Mouse (Mus musculus): ENCODE results near the gene Osbpl7. TPM values are rescaled to one million over a fixed set of nuclear protein-coding genes. Genes with fewer than 3 reads are reported as not detected.
A peak's percentile ranks its signal among the peaks of the same experiment; 100 is the strongest.

Osbpl7 gene
- polyA plus RNA-seq, 1 experiment from 2014 or later = 7.8 TPM

GRCm38 (mm10) chr11:97084821-97085505 lies 34.5 kb downstream of the Osbpl7 start:
- WGBS = 89% methylated on average over 15 of the region's 15 CpGs
- DNase-seq = no peak
- Histone ChIP-seq H3K27ac (replicated peaks; ENCODE audit: low read depth, low read length) (no peak overlapping the region), H3K4me2 (ENCODE audit: low read length) (no peak overlapping the region), H3K27me3 (ENCODE audit: control insufficient read depth, insufficient read depth, low read length) (no peaks in the 10 kb centered on the region), H3K4me1 (ENCODE audit: control insufficient read depth, insufficient read depth, low read length) (0 out of 2 replicates have a peak, but pooled peaks cover 3% of the 10 kb centered on the region), H3K9me3 (ENCODE audit: control insufficient read depth, low read length) (0 out of 2 replicates have a peak, but pooled peaks cover 5% of the 10 kb centered on the region), H3K9ac (replicated peaks; ENCODE audit: low read length) (no peak overlapping the region), H3K36me3 (ENCODE audit: control insufficient read depth, insufficient read depth, low read length) (no peaks in the 10 kb centered on the region), H3K4me3 (replicated peaks; ENCODE audit: low read depth, low read length) (no peak overlapping the region)
- ATAC-seq (ENCODE audit: low FRiP score, low TSS enrichment) = no peak

- H3K4me1 ChIP-seq (ENCODE audit: control insufficient read depth, insufficient read depth, low read length) = 0 out of 2 replicates have a peak, but pooled peaks cover 3% of the 10 kb centered on the region
- 0 out of 2 replicates have a peak, but pooled peaks cover 5% of the 10 kb centered on the region for H3K9me3 ChIP-seq (ENCODE audit: control insufficient read depth, low read length)
- ATAC-seq (ENCODE audit: low FRiP score, low TSS enrichment) = no peak
- WGBS = 73% methylated on average over 6 of the region's 6 CpGs
- no peak overlapping the region for H3K4me3 ChIP-seq (replicated peaks; ENCODE audit: low read depth, low read length)
- no peak overlapping the region for H3K9ac ChIP-seq (replicated peaks; ENCODE audit: low read length)
- no peak overlapping the region for H3K27ac ChIP-seq (replicated peaks; ENCODE audit: low read depth, low read length)
- DNase-seq = no peak
- no peak overlapping the region for H3K4me2 ChIP-seq (ENCODE audit: low read length)
- H3K27me3 ChIP-seq (ENCODE audit: control insufficient read depth, insufficient read depth, low read length) = no peaks in the 10 kb centered on the region
- H3K36me3 ChIP-seq (ENCODE audit: control insufficient read depth, insufficient read depth, low read length) = no peaks in the 10 kb centered on the region
Measured at GRCm38 (mm10) chr11:97086365-97086764, 35.9 kb downstream of the Osbpl7 start.

GRCm38 (mm10) chr11:97094600-97094999 lies 44.2 kb downstream of the Osbpl7 start:
- no peaks in the 10 kb centered on the region for H3K4me1 ChIP-seq (ENCODE audit: control insufficient read depth, insufficient read depth, low read length)
- WGBS = 69% methylated on average over 2 of the region's 2 CpGs
- H3K27ac ChIP-seq (replicated peaks; ENCODE audit: low read depth, low read length) = no peak overlapping the region
- H3K9me3 ChIP-seq (ENCODE audit: control insufficient read depth, low read length) = no peaks in the 10 kb centered on the region
- DNase-seq (no peak), ATAC-seq (ENCODE audit: low FRiP score, low TSS enrichment) (no peak)
- H3K36me3 ChIP-seq (ENCODE audit: control insufficient read depth, insufficient read depth, low read length) = no peaks in the 10 kb centered on the region
- H3K4me2 ChIP-seq (ENCODE audit: low read length) = no peak overlapping the region
- H3K4me3 ChIP-seq (replicated peaks; ENCODE audit: low read depth, low read length) = no peak overlapping the region
- H3K9ac ChIP-seq (replicated peaks; ENCODE audit: low read length) = no peak overlapping the region
- no peaks in the 10 kb centered on the region for H3K27me3 ChIP-seq (ENCODE audit: control insufficient read depth, insufficient read depth, low read length)

- H3K27ac ChIP-seq (replicated peaks; ENCODE audit: low read depth, low read length) = no peak overlapping the region
- DNase-seq (no peak), ATAC-seq (ENCODE audit: low FRiP score, low TSS enrichment) (no peak)
- H3K4me2 ChIP-seq (ENCODE audit: low read length) = no peak overlapping the region
- no peaks in the 10 kb centered on the region for H3K9me3 ChIP-seq (ENCODE audit: control insufficient read depth, low read length)
- H3K27me3 ChIP-seq (ENCODE audit: control insufficient read depth, insufficient read depth, low read length) = no peaks in the 10 kb centered on the region
- H3K36me3 ChIP-seq (ENCODE audit: control insufficient read depth, insufficient read depth, low read length) = no peaks in the 10 kb centered on the region
- no peaks in the 10 kb centered on the region for H3K4me1 ChIP-seq (ENCODE audit: control insufficient read depth, insufficient read depth, low read length)
- WGBS = 23% methylated on average over 18 of the region's 18 CpGs
- H3K9ac ChIP-seq (replicated peaks; ENCODE audit: low read length) = no peak overlapping the region
- no peak overlapping the region for H3K4me3 ChIP-seq (replicated peaks; ENCODE audit: low read depth, low read length)
Measured at GRCm38 (mm10) chr11:97098791-97099190, 48.4 kb downstream of the Osbpl7 start.

GRCm38 (mm10) chr11:97101722-97102121 lies 51.3 kb downstream of the Osbpl7 start:
- DNase-seq = peak; percentile 75
- Histone ChIP-seq H3K4me2 (ENCODE audit: low read length) (no peak overlapping the region), H3K4me3 (replicated peaks; ENCODE audit: low read depth, low read length) (no peak overlapping the region), H3K36me3 (ENCODE audit: control insufficient read depth, insufficient read depth, low read length) (no peaks in the 10 kb centered on the region), H3K9ac (replicated peaks; ENCODE audit: low read length) (no peak overlapping the region), H3K9me3 (ENCODE audit: control insufficient read depth, low read length) (no peaks in the 10 kb centered on the region), H3K4me1 (ENCODE audit: control insufficient read depth, insufficient read depth, low read length) (no peaks in the 10 kb centered on the region), H3K27me3 (ENCODE audit: control insufficient read depth, insufficient read depth, low read length) (no peaks in the 10 kb centered on the region), H3K27ac (replicated peaks; ENCODE audit: low read depth, low read length) (no peak overlapping the region)
- no peak for ATAC-seq (ENCODE audit: low FRiP score, low TSS enrichment)
- 24% methylated on average over 9 of the region's 9 CpGs for WGBS

- ATAC-seq (ENCODE audit: low FRiP score, low TSS enrichment) (no peak), DNase-seq (no peak)
- no peak overlapping the region for H3K4me2 ChIP-seq (ENCODE audit: low read length)
- H3K36me3 ChIP-seq (ENCODE audit: control insufficient read depth, insufficient read depth, low read length) = no peaks in the 10 kb centered on the region
- H3K9ac ChIP-seq (replicated peaks; ENCODE audit: low read length) = no peak overlapping the region
- WGBS = 93% methylated on average over 10 of the region's 10 CpGs
- H3K4me1 ChIP-seq (ENCODE audit: control insufficient read depth, insufficient read depth, low read length) = no peaks in the 10 kb centered on the region
- H3K27me3 ChIP-seq (ENCODE audit: control insufficient read depth, insufficient read depth, low read length) = no peaks in the 10 kb centered on the region
- H3K9me3 ChIP-seq (ENCODE audit: control insufficient read depth, low read length) = no peaks in the 10 kb centered on the region
- no peak overlapping the region for H3K4me3 ChIP-seq (replicated peaks; ENCODE audit: low read depth, low read length)
- H3K27ac ChIP-seq (replicated peaks; ENCODE audit: low read depth, low read length) = no peak overlapping the region
Measured at GRCm38 (mm10) chr11:97103163-97104090, 53.0 kb downstream of the Osbpl7 start.

GRCm38 (mm10) chr11:97104091-97104483 lies 53.7 kb downstream of the Osbpl7 start:
- Histone ChIP-seq H3K36me3 (ENCODE audit: control insufficient read depth, insufficient read depth, low read length) (no peaks in the 10 kb centered on the region), H3K4me1 (ENCODE audit: control insufficient read depth, insufficient read depth, low read length) (no peaks in the 10 kb centered on the region), H3K27ac (replicated peaks; ENCODE audit: low read depth, low read length) (no peak overlapping the region), H3K4me3 (replicated peaks; ENCODE audit: low read depth, low read length) (no peak overlapping the region), H3K9ac (replicated peaks; ENCODE audit: low read length) (no peak overlapping the region), H3K27me3 (ENCODE audit: control insufficient read depth, insufficient read depth, low read length) (no peaks in the 10 kb centered on the region), H3K4me2 (ENCODE audit: low read length) (no peak overlapping the region), H3K9me3 (ENCODE audit: control insufficient read depth, low read length) (no peaks in the 10 kb centered on the region)
- DNase-seq (no peak), ATAC-seq (ENCODE audit: low FRiP score, low TSS enrichment) (no peak)
- 96% methylated on average over 9 of the region's 9 CpGs for WGBS

GRCm38 (mm10) chr11:97108976-97109375 lies 58.5 kb downstream of the Osbpl7 start:
- ATAC-seq (ENCODE audit: low FRiP score, low TSS enrichment) (no peak), DNase-seq (no peak)
- Histone ChIP-seq H3K27me3 (ENCODE audit: control insufficient read depth, insufficient read depth, low read length) (peaks cover 17% of the 10 kb centered on the region), H3K9me3 (ENCODE audit: control insufficient read depth, low read length) (no peaks in the 10 kb centered on the region), H3K4me1 (ENCODE audit: control insufficient read depth, insufficient read depth, low read length) (no peaks in the 10 kb centered on the region), H3K36me3 (ENCODE audit: control insufficient read depth, insufficient read depth, low read length) (no peaks in the 10 kb centered on the region), H3K27ac (replicated peaks; ENCODE audit: low read depth, low read length) (no peak overlapping the region), H3K4me2 (ENCODE audit: low read length) (no peak overlapping the region), H3K9ac (replicated peaks; ENCODE audit: low read length) (no peak overlapping the region), H3K4me3 (replicated peaks; ENCODE audit: low read depth, low read length) (no peak overlapping the region)
- WGBS = 75% methylated on average over 16 of the region's 16 CpGs

Measured in midbrain, embryonic 14.5 days (tissue).